Mouse (Mus musculus) G1E (cell line): ENCODE data around the gene Fcna.

Experiments used
- CTCF ChIP-seq: IDR thresholded peaks from 2 replicates; pipeline ENCODE4 v1.5.1; 2012; ENCODE audit warnings: low read depth, low read length, inconsistent platforms, mixed read lengths
- GATA2 ChIP-seq: IDR thresholded peaks from 2 replicates; pipeline ENCODE4 v1.6.1; 2012; ENCODE audit warnings: low read depth, low read length, inconsistent platforms, borderline replicate concordance
- POLR2AphosphoS5 ChIP-seq: IDR thresholded peaks from 2 replicates; pipeline ENCODE4 v1.6.1; 2012; ENCODE audit warnings: low read depth, low read length, inconsistent platforms; ENCODE audit not compliant: insufficient replicate concordance

GRCm38 (mm10) chr2:25617578-25617977 lies 10.3 kb downstream of the Fcna start, which contains the start of gene Ccdc183:
- TF ChIP-seq CTCF, result no peak
- TF ChIP-seq POLR2AphosphoS5, result no peak
- no peak for TF ChIP-seq GATA2
